Mouse (Mus musculus): Measurements from ENCODE around the gene Art2b.
"Not testable (repeated sequence)": the region's sequence is repeated elsewhere in the genome, so short reads cannot be mapped to it uniquely, and the experiment has no call there.

The Art2b gene

DNA sequence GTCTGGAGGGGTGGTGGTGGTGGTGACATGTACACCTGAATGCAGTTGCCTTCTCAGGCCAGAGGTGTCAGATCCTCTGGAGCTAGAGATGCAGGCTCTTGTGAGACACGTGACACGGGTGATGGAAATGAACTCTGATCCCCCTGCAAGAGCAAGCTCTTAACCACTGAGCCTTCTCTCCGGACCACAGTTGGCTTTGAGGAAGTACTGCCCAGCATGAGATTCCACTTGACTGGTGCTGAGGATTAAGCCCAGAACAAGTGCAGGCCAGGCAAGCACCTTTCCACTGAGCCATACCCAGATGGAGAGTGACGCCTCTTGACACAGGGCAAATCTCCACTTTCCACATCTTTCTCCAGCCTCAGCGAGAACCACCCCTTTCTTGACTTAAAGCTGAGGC, 26.0 kb downstream of the Art2b start:
- DNase-seq (ENCODE audit: low spot score): not testable (repeated sequence)

DNA sequence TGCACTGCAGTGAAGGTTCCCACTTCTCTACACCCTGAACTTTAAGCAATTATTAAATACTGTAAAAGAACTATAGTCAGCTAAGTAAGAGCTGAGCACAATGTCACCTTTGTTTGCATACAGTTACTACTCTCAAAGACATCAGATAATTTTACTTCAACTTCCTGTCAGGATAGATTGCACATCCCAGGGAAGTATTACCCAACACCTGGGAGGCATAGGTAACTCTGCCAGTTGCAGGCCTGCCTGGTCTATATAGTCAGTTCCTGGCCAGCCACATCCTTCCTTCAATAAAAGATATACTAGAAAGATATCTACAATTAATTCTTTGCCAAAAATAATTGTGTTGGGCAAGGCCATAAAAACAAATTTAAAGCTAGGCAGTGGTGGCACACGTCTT, 28.0 kb downstream of the Art2b start:
- DNase-seq (ENCODE audit: low spot score): no peak

DNA sequence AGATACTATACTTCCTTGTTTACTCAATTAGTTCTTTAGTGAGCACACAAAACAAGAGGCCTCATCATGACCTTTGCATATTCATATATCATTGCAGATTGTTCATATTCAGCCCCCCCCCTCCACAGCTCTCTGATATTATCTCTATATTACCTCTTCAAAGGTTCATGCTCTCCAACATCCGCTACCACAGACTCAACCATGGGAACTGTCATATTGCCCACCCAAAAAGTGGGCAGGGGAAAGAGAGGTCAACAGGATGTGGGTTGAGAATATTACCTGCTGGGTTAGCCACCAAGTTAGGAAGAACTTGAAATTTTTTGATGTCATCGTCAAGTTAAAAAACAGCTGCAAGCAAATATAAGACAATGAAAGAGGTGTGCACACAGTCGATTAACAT, 29.9 kb downstream of the Art2b start:
- not testable (repeated sequence) for DNase-seq (ENCODE audit: low spot score)

DNA sequence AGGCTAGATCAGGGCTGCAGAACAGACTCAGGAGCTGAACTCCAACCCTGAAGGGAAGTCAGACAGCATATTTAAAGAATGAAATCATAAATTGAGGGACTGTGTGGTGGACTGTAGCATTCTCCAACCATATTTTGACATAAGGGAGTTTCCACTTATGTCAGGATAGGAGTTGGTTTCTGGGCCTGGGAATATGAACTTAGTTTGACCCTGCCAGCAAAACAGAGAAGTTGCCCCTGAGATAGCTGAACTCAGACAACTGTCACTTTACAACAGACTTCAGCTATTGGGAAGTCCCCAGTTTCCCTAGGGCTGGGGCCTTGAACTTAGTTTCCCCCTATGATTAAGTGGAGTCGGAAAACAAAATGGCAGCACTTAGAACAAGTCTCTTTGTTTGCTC, 33.9 kb downstream of the Art2b start:
- no peak for DNase-seq (ENCODE audit: low spot score)

DNA sequence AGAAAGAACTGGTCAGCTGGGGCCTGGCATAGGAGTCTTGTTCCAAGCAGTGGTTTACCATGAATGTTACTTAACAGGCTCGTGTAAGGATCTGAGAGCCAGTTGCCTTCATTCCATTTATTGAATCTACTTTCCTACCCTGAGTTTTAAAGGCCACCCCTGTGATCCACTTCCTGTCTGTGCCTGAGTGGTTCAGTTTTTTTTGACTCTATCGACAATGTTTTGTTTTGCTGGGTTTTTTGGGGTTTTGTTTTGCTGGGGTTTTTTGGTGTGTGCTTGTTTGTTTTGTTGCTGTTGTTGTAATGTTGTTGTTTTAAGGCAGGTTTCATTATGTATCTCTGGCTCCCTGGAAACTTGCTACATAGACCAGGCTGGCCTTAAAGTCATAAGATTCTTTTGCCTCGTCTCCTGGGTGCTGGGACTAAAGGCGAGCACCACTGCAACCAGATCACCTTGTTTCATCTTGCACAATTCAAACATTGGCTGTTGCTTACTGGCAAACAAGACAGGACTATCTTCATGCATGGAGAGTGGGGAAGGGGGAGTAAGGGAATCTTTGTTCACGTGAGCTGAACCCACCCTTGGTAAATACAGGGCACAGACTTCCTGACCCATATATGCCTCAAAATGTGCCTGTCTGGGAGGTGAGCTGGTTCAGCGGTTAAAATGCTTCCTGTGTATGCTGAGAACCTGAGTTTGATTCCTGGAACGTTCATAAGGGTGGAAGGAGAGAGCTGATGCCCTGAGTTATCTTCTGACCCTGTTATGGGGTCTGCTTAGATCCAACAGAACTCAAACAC, 34.5 kb downstream of the Art2b start:
- no peak for DNase-seq (ENCODE audit: low spot score)

DNA sequence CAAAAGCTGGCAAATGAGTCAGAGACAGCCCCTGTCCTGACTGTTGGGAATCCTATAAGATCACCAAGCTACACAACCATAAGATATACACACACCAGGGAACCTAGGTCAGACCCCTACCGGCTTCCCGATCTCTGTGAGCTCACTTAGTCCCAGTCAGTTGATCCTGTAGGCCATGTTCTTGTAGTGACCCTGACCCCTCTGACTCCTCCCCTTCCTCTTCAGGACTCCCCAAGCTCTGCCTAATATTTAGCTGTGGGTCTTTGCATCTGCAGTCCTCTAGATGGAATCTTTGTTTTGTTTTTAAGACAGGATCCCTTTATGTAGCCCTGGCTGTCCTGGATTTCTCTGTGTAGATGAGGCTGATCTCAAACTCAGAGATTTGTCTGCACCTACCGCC, 36.1 kb downstream of the Art2b start:
- DNase-seq (ENCODE audit: low spot score): no peak

DNA sequence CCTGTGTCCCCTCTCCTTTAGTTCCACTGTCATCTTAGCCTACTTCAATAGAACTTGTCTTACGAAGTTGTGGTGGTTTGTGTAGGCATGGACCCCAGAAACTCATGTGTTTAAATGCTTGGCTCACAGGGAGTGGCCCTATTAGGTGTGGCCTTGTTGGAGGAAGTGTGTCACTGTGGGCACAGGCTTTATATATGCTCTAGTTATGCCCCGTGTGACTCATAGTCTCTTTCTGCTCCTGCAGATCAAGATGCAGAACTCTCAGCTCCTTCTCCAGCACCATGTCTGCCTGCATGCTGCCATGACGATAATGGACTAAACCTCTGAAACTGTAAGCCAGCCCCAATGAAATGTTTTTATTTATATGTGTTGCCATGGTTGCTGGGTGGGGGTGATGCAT, 37.7 kb downstream of the Art2b start:
- no peak for DNase-seq (ENCODE audit: low spot score)

DNA sequence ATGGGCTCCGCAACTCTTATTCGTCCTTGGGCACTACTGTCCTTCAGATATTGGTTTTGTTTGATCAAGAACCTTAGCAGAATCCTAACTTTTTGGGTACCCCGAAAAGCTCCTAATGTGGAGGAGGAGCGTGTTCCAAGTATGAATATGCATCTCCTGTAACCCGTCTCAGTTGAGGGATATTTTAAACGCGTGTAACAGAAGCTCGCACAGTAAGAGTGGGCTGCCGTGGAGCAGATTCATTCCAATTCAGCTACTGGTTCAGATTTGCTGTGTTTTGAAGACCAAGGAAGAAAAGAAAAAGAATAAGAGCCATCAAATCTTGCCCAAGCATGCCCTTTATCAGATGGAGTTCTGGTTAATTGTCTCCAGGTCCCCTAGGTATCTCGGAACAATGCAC, 43.7 kb downstream of the Art2b start:
- DNase-seq (ENCODE audit: low spot score): no peak

DNA sequence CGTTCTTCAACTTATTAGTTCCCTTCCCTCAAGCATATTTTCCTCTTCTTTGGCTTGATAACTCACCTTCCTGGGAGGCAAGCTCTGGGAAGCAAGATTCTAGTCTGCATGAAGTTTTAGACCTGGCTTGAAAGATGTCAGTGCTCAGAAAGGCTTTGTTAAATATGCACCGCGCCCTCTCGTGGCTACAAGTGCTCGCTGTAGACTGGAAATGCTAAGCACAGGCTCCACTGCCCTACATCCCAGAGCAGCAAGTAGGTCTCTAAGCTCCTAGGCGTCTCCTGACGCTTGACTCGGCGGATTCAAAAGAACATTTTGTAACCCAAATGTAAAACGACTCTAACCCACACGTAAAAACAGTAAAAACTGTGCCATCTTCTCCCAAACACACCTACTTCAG, 44.3 kb downstream of the Art2b start:
- DNase-seq (ENCODE audit: low spot score): peak; percentile 91

DNA sequence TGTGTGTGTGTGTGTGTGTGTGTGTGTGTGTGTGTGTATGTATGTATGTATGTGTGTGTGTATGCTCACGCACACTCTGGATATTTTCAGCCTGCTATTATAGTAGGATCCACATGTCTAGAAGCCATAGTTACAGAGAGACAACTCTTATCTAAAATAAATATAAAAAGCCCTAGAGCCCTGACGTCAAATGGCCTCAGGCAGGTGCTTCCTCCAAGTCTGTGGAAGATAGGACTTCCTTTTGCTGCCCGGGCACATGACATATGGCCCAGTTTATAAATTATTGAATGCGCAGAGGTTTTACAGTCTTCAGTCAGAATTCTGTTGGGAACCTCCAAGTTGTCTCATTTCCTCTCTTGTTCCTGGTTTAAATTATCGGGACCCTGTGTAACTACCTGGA, 44.7 kb downstream of the Art2b start:
- DNase-seq (ENCODE audit: low spot score): no peak

DNA sequence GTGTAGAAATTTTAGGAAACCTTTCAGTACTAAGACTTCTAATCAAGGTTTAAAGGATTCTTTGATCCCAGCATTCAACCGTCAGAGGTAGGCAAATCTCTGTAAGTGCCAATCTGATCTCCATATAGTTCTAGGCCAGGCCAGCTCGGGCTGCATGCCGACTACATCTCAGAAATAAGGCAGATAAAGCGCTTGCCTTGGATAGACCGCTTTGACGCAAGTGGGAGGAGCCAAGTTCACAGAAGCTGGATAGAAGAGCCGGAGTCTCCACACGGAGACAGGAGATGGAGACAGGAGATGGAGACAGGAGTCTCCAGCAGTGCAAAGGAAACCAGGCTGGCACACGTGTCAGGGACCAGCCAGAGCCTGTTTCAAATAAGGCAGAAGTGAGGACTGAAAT, 45.6 kb downstream of the Art2b start:
- DNase-seq (ENCODE audit: low spot score): no peak

DNA sequence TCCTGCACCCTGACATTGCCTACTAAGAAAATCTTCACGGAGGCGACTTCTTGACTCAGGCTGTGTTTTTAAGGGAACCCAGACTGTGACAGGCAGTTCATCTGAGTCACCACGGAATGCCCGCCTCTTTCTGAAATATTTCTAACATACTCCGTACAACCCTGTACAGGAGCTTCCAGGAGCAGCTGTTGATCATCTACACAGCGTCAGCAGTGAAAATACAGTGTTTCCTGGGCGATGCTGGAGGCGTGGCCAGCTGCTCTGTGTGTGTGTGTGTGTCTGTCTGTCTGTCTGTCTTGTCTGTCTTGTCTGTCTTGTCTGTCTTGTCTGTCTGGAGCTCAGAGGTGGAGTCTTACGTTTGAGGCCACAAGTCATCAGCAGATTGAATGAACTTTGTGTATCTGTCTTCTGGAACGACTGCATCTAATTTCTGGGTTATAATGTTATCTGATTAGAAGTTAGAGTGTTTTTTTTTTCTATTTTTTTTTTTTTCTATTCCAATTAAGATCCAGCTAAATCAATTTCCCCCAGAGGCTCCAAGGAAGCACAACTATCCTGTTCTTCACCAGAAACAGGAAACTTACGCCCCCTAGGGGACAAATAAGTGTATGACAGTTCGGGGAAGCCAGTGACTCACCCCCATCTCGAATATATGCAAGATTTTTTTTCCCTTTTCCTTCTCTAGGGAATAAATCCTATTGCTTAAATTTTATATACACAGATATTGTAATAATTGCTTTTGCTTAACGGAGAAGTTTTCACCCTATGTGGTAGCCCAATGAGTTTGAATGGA, 47.1 kb downstream of the Art2b start:
- DNase-seq (ENCODE audit: low spot score): peak; percentile 70

DNA sequence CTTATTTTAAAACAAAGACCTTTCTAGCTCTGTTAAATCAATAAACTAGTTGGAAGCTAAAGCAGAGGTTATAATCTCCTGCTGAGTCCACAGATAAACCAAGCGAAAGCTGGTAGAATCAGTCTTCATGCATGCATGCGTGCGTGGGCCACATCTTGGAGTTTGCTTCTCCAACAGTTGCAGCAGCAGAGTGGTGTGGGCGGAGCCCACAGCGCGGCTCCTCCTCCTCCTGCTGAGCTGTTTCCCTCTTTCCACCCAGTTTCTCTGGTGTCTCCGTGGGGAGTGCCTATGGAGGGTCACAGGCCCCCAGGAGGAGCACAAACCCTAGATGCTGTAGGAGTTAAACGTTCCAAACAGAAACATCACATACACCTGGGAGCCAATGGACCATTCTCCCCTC, 47.9 kb downstream of the Art2b start:
- DNase-seq (ENCODE audit: low spot score): no peak

DNA sequence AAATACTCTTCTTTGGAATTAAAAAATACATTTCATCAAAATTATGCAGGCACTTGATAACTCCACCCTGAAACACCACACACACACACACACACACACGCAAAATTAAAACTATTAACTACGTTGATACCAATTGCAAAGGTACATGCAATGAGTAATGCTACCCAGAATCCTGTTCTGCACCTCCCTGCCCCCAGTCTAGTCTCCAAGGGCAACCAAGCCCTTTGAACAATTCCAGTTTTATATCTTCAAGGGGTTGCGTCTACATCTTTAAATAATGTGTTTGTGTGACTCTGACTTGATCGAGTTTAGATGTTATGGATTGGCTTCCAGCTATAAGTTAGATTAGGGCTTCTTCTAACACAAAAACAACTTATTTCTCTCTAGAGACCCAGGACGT, 49.9 kb downstream of the Art2b start:
- no peak for DNase-seq (ENCODE audit: low spot score)

DNA sequence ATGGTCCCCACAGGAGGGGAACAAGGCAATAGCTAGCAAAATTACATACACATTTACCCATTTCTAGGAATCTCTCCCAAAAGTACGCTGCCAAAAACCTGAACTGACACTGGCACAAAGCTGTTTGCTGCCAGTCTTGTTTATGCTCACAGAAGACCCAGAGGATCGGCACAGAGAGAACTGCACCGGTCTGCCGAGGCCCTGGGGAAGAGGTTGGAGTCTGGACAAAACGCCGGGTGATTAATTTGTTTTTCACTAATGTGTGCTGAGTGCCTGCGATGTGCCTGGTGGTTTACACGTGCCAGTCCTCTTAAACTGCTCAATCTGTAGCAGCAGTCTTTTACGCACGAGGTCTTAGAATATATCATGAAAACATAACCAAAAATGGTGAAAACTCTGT, 50.3 kb downstream of the Art2b start:
- DNase-seq (ENCODE audit: low spot score): no peak

DNA sequence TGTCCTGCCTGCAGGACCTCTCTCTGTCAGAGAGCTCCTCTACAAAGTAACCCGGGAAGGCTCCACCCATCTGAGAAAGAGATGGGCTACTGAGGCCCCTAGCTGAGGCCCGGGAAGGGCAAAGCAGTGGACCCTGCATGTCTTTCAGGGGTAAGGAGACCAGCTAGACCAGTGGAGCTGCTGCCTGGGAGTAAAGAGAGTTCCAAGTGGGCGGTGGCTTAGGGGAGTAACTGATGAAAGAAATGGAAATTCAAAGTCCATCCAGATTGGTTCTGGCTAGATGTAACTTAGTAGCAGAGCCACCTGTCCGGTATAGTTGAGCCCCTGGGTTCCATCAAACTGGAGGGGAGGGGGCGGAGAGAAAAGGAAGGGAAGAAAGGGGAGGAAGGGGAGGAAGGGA, 51.0 kb downstream of the Art2b start:
- no peak for DNase-seq (ENCODE audit: low spot score)

Measured in embryo, embryonic 10.5 days (tissue).